Mouse (Mus musculus) brain, embryonic 14.5 days (tissue): ENCODE measurements around the gene Prr5l.

Experiments
- CTCF ChIP-seq: fragments of 200-500 bp; IDR thresholded peaks from 2 replicates; pipeline ENCODE4 v1.5.1; 2012; ENCODE audit warnings: inconsistent platforms, mild to moderate bottlenecking, moderate library complexity, borderline replicate concordance; ENCODE audit not compliant: insufficient read depth, insufficient read length; ENCODE audit errors: extremely low read depth
- POLR2A ChIP-seq: fragments of 200-500 bp; IDR thresholded peaks from 2 replicates; pipeline ENCODE4 v1.6.1; 2012; ENCODE audit warnings: mild to moderate bottlenecking, inconsistent platforms, borderline replicate concordance; ENCODE audit not compliant: poor library complexity, insufficient read depth, insufficient read length, severe bottlenecking; ENCODE audit errors: extremely low read depth

DNA sequence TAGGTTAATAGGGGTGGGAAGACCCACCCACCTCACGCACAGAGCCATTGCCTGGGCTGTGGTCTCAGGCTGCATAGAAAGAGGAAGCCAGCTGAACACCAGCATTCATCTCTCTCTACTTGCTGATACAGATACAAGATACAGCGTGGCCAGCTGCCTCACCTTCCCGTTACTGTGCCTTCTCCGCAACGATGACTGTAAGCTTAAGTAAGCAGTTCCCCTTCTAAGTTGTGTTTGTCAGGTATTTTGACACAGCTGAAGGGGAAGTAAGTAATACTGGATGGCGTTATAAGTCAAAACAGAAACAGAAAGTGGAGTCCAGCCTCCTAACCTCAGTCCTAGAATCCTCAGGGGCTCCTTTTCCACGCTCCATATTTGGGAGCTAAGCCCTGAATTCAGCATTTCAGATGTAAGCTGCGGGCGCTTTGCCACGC is 150.0 kb downstream of the Prr5l start:
- TF ChIP-seq CTCF (no peak), POLR2A (no peak)
